Mouse (Mus musculus) heart, adult 2 months (tissue): ENCODE data around the gene Mfn1.

ENCODE experiments used
- CTCF ChIP-seq: fragments of 200-600 bp; IDR thresholded peaks from 2 replicates; pipeline ENCODE4 v1.8.1; 2022; ENCODE audit warnings: antibody characterized with exemption, mild to moderate bottlenecking, moderate library complexity
- EP300 ChIP-seq: fragments of 200-500 bp; IDR thresholded peaks from 2 replicates; pipeline ENCODE4 v1.6.1; 2011; ENCODE audit warnings: low read depth, low read length, control low read depth; ENCODE audit not compliant: insufficient read depth
- POLR2A ChIP-seq: fragments of 200-500 bp; IDR thresholded peaks from 2 replicates; pipeline ENCODE4 v1.6.1; 2011; ENCODE audit warnings: mild to moderate bottlenecking, low read depth, low read length, control low read depth; ENCODE audit not compliant: insufficient read depth

GRCm38 (mm10) chr3:32573086-32573485 is 43.8 kb downstream of the Mfn1 start:
- TF ChIP-seq POLR2A: no peak
- no peak for TF ChIP-seq EP300
- no peak for TF ChIP-seq CTCF
